Mouse (Mus musculus) MEL (cell line): ENCODE measurements around the gene Acyp1.

Experiments used
- CTCF ChIP-seq, 3 experiments: IDR thresholded peaks in 2 of 3; conservative IDR thresholded peaks in 1 of 3; 2 replicates each; pipeline ENCODE4 v1.5.1; 2011 to 2012; ENCODE audit warnings: low read length in 3 of 3, low read depth in 2 of 3, mild to moderate bottlenecking in 2 of 3, improper control_type of control experiment in 1 of 3, inconsistent platforms in 1 of 3, mixed read lengths in 1 of 3, moderate library complexity in 1 of 3; ENCODE audit not compliant: control insufficient read depth in 1 of 3, insufficient read depth in 1 of 3, poor library complexity in 1 of 3, severe bottlenecking in 1 of 3
- EP300 ChIP-seq, 2 experiments: IDR thresholded peaks; 2 replicates each; pipeline ENCODE4 v1.6.1; 2011; ENCODE audit warnings: improper control_type of control experiment in 2 of 2, low read length in 2 of 2, low read depth in 1 of 2, mild to moderate bottlenecking in 1 of 2
- MYC ChIP-seq: IDR thresholded peaks from 2 replicates; pipeline ENCODE4 v1.6.1; 2011; ENCODE audit warnings: low read depth, mild to moderate bottlenecking, low read length, improper control_type of control experiment, moderate library complexity
- ZC3H11A ChIP-seq: IDR thresholded peaks from 2 replicates; pipeline ENCODE4 v1.6.1; 2012; ENCODE audit warnings: low read depth, mild to moderate bottlenecking, inconsistent platforms, low read length, improper control_type of control experiment

GRCm38 (mm10) chr12:85271843-85272206, 16.4 kb downstream of the Acyp1 start:
- no peak for TF ChIP-seq CTCF (IDR thresholded peaks at IDR 0.05 in 2 of 3, conservative IDR thresholded peaks at IDR 0.05 in 1 of 3; ENCODE audit: control insufficient read depth in 1 of 3, insufficient read depth in 1 of 3, low read depth in 2 of 3, low read length in 3 of 3, poor library complexity in 1 of 3, severe bottlenecking in 1 of 3)
- no peak for TF ChIP-seq MYC
- TF ChIP-seq ZC3H11A: no peak
- no peak for TF ChIP-seq EP300 (IDR thresholded peaks at IDR 0.05; ENCODE audit: low read depth in 1 of 2, low read length in 2 of 2)
